Mouse (Mus musculus) G1E (cell line): Measurements from ENCODE around the gene Tspo2.

Source experiments
- CTCF ChIP-seq: IDR thresholded peaks from 2 replicates; pipeline ENCODE4 v1.5.1; 2012; ENCODE audit warnings: low read depth, low read length, inconsistent platforms, mixed read lengths
- GATA1 ChIP-seq: IDR thresholded peaks from 2 replicates; pipeline ENCODE4 v1.6.1; 2012; ENCODE audit warnings: borderline replicate concordance, low read length, inconsistent platforms, mixed read lengths
- TAL1 ChIP-seq: conservative IDR thresholded peaks from 2 replicates; pipeline ENCODE4 v1.6.1; 2012; ENCODE audit warnings: low read depth, low read length, inconsistent platforms, mixed read lengths

GRCm38 (mm10) chr17:48403848-48404247 is 47.5 kb downstream of the Tspo2 start:
- TF ChIP-seq CTCF = no peak
- TF ChIP-seq GATA1 = no peak
- no peak for TF ChIP-seq TAL1
